Mouse (Mus musculus) testis, postnatal 14 days (tissue): ENCODE measurements around the gene Klhdc10.
"Not testable (repeated sequence)": the region's sequence is repeated elsewhere in the genome, so short reads cannot be mapped to it uniquely, and the experiment has no call there.

Experiments
- DNase-seq: peaks from one replicate; pipeline ENCODE4 v3.0.0; 2021; ENCODE audit warnings: low spot score

The Klhdc10 gene

DNA sequence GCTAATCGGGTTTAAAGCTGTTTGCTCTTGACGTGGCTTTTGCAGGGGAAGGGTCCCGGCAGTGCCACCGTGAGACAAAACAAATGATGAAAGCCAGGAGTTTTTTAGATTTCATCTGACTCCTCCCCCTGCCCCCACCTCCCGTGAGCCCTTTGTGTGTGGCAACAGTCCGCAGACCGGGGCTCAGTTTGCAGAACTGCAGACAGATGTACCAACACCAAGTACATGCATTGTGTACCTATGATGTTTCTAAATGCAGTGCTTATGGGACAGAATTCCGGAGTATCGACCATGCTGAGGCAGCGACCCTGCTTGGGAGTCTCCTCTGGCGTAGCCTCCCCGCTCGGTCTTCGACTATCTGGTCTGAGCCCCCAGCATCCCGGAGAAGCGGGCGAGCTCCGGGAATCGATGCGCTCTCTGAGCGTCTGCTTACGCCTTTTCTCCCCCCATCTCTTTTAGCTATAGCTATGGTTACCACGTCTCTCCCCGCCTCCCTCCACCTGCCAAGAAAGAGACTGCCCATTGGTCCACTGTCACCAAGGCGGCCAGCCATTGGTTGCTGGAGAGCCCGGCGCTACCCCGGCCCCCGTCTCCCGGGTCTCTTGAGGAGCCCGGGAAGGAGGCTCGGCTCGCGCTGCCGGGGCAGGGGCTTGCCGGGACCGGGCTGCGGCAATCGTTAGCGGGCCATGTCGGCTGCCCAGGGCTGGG lies at the start of gene Klhdc10:
Klhdc10 (plus strand) TSS at position 561 of the 708 bp plus-strand sequence.
- DNase-seq = peak; percentile 100

DNA sequence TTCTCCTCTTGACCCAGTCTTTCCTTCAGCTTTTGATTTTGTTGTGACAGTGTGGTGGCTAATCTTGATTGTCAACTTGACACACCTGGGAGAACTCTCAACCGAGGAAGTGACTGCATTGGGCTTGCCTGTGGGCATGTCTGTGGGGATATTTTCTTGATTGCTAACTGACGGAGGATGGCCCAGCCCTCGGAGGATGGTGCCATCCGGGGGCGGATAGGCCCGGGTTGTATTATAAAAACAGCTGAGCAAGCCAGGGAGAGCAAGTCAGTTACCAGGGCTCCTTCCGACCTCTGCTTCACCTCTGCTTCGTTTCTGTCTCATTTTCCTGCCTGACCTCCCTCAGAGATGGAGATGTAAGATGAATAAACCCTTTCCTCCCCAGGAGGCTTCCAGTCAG lies 48.9 kb upstream of the Klhdc10 start:
- no peak for DNase-seq

DNA sequence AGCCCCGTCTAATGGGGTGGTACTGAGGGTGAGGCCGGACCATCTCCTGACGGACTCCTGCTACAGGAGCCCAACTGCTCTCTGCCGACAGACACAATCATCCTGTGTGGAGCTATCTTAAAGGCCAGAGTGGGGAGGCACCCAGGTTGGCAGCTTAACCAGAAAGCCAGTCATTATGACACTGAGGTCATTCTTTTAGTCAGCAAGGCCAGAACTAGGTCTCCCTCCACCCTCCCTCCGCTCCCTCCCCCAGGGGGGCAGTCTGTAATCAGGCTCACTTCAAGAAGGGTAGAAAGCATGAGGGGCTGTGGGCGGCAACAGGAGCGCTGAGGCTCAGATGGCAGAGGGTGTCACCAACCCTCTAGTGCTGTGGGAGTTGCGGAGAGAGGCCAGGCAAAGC lies 48.0 kb upstream of the Klhdc10 start:
- DNase-seq = peak; percentile 73

DNA sequence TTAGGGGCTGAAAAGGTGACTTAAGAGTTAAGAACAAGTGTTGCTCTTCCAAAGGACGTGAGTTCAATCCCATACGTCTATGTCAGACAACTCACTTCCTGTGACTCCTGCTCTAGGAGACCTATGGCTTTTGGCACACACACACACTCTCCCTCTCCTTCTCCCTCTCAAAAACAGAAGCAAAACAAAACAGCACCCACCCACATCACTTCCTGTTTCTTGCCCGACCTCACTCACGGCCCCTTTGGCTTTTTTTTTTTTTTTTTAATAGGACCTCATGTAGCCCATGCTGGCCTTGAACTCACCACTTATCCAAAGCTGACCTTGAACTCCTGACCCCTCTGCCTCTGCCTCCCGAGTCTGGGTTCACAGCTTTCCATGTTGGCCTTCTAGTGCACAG lies 46.9 kb upstream of the Klhdc10 start:
- no peak for DNase-seq

DNA sequence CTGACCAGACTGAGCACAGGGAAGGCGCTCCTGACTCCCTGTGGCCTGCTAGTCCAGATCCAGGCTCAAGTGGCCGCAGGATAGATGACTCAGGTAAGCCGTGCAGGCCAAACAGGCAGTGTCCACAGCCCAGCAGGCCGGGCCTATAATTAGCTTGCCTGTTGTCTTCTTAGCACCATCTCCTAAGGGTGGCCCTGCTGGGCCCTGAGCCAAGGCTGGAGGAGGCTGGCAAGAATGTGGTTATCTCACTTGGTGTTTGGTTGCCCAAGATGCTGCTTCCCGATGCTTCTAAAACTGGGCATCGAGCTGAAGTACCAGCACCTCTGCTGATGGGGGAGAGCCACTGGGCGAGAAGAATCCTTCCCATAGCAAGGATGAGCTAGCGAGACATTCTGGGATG lies 46.0 kb upstream of the Klhdc10 start:
- peak; percentile 66 for DNase-seq

DNA sequence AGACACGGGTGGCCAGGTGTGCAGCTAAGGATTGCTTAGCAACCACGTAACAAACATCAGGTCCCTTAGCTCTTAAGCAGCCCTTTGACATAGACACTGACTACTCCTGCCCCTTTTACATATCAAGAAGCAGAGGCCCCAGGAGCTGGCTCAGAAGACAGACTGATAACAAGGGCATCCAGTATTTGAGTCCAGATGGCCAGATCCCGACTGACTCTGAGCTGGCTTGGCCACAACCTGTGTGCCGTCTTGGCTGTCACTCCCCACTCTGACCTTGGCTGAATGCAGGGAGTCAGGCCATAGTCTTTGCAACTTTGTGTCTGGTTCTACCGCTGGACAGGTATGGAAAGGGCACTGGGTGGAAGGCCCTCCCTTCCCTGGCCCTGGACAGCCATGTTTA lies 45.5 kb upstream of the Klhdc10 start:
- DNase-seq = peak; percentile 79

DNA sequence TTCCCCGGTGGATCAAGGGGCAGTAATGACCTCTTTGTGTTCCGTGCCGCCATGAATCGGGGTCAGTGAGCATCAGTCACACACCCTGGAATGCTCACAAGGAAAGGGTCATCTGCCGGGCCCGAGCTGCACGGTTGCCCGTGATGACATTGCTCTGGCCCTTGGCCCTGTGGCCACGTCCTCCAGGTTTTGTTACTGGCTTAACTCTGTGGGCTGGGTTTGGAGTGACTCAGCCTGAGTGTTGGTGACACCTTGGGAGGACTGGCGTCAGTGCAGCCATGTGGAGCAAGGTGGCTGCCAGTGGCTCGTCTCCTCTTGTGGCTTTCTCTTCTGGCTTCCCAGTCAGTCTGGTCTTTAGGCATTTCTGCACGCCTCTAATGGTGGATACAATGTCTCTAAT lies 45.0 kb upstream of the Klhdc10 start:
- DNase-seq = peak; percentile 40

DNA sequence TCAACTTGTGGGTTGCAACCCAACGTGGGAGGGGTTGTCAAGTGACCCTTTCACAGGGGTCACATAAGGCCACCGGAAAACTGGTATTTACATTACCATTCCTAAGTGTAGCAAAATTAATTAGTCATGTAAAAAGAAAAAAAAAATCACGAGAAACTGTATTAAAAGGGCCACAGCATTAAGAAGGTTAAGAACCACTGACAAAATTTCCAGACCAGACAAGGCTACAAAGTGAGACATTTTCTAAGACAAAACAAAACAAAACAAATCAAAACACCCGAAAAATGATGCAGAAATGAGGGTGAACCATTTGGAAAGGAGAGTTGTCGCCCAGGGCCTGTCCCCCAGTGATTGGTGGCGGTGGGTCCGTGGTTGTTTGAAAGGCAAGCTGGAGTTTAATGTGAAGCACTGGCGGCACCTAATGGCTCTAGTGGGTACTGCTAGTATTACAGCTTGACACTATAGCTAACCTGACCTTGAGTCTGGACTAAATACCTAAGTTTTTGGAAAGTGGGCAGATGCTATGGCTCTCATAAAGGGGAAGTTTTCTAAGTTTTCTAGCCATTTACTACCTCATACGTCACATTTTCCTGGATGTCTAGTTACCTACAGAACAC lies 44.0 kb upstream of the Klhdc10 start:
- DNase-seq = peak; percentile 50

DNA sequence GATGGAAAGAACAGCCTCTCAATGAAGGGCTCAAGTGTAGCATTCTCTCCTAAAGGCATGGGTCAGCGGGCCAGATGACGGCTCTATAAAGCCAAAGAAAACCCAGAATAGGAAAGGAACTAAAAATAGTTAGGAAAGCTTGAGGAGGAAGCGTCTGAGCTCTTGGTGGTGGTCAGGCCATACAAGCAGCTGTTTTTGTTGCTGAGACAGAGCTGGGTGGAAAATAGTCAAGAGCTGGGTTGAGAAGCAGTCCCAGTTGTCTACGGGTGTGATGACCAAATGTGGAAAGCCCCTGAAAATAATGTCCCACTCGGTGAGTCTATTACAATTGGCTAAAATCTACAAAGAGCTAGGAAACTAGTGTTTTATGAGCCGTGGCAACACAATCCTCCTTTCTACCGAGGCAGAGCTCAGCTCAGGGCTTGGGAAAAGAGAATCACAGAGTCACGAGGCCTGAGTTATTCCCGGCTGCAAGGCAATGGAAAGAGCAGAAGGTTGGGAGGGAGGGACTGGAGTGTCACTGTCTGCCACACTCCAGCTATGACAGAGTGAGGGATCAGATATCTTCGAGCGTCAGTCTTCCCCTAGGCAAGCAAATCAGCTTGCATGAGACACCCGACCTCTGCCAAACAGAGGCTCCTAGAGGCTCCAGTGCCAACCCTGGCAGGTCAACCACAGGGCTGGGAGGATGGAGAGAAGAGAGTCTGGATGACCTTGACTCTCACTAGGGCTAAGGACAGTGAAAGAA lies 41.7 kb upstream of the Klhdc10 start:
- DNase-seq = no peak

DNA sequence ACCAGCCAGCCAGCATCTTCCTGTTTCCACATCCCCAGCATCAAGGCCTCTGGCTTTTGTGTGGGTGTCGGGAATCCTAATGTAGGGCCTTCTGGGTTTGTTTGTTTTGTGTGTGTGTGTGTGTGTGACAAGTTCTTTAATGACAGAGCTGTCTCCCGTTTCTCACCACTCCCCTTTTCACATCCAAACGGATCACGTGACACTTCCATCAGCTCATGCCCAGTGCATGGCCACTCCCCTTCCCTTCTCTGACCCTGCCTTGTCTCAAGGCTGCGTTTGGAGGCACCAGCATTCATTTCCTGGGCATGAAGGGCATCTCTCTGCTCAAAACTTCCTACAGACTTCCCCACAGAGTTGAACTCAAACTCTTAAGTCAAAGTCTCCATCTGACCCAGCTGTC lies 37.9 kb upstream of the Klhdc10 start:
- no peak for DNase-seq

DNA sequence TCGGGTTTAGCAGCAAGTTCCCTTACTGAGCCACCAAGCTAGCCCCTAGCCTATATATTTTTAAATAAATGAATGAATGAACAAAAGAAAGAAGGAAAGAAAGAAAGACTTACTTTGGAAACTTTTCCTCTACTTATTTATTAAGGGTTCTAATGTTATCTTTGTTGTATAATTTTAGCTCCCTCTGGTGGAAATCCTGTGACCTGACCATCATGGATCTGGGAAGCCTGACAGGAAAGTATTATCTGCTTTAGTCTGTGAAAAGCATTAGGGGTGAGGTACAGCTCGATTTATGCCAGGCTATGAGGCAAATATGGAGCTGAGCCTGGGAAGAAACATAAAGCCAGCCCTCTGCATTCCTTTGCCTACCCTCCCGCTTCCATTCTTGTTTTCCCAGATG lies 32.4 kb upstream of the Klhdc10 start:
- DNase-seq = no peak

DNA sequence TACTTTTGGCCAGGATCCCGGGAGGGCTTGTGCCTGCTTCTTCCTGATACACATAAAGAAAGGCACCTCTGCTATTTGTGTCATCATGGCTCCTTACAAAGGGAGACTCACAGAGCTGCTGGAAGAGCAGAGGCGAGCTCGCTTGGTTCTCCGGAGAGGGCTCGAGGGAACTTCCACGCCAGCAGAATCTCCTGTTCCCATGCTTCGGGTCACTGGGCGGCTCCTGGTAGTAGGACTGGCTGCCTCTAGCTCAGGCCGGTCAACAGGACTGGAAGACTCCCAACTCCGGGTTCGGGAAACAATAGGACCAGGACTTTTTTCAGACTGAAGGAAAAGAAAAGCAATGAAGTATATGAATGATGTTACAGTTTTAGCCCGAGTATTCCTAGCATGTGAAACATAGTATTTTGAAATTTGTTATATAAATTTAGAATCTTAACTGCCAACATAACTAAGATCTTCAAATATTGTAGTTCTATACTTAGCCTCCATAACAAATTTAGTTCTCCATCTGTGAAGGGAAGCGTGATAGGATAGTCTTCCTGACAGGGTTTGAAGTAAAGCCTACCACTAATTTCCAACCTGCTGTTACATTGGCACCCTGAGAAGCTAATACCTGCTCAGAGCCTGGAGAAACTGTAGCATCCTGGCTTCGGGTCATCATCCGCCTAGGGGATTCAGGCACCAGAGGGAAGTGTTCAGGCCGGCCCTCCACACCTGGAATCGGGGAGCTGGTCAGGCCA lies 28.9 kb upstream of the Klhdc10 start:
- no peak for DNase-seq

DNA sequence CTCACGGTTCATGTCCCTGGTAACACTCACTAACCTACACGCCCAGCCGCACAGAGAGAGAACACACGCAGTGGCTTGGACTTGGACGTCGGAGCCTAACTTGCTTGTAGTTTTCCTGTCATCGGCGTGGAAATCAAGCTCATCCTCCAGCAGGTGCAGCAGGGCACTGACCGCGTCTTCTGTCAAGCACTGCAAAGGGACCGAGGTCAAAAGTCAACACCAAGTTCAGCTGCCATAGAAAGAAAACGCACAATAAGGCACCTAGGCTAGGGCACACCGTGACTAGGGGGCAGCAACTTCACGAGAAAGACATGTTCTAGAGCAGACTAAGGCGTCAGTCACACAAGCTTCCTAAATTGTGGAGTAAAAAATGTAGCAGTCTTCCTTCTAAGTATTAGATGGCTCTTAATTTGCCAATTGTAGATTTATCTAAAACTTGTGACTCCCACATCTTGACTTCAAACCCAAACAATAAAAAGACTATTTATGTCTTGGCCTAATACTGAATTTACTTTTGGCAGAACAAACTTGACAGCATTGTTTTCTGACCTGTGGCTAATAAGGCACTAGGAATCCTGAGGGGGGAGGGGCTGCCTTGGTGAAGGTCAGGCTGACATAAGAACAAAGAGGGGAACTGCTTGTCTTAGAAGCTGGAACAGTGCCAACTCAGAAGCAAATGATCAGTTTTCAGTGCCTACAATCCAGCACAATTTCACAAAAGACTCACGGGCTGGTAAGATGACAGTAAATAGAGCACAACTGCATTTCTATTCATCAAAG lies 26.7 kb upstream of the Klhdc10 start:
- DNase-seq = peak; percentile 80

DNA sequence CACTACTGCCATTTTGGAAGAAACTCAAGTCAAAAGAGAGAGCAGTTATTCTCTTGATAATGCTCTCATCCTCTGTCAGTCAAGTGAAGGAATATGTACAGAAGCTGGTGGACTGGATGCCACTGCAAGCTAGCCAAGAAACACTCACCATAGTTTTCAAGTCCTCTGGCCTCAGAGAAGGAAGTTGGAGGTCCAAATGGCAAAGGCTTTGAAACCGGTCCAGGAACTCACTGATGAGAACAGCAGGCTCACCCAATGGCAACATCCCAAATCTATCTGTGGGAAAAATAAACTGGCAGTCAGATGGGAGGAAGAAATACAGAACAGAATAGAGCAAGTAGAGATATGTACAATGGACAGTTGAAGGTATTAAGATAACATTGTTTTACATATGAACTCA lies 25.9 kb upstream of the Klhdc10 start:
- DNase-seq = peak; percentile 68

DNA sequence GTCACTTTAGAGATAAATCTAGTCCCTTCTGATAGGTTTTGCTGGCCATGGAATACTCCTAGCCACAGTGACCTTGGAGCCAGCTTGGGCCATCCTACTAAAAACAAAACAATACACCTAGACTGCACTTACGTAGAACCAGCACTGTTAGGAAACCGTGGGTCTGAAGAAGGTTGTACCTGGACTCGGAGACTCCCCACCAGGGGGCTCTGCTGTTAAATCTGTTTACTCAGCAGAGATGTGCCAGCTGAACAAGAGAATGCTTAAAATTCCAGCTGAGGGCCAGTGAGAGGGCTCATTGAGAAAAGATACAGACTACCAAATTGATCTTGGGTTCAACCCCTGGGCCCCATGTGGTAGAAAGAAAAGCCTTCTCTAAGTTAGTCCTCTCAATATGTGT lies 20.6 kb upstream of the Klhdc10 start:
- DNase-seq = no peak

DNA sequence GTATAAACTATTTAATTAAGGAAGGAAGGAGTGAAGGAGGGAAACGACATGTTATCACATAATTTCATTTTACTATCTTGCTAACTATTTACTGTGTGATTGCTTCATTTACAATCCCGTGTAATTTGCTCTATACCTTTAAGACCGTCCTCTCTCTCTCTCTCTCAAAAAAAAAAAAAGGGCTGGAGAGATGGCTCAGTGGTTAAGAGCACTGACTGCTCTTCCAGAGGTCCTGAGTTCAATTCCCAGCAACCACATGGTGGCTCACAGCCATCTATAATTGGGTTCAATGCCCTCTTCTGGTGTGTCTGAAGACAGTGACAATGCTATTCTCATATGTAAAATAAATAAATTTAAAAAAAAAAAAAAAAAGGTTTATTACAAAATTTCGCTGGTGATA lies 11.4 kb upstream of the Klhdc10 start:
- DNase-seq = not testable (repeated sequence)

DNA sequence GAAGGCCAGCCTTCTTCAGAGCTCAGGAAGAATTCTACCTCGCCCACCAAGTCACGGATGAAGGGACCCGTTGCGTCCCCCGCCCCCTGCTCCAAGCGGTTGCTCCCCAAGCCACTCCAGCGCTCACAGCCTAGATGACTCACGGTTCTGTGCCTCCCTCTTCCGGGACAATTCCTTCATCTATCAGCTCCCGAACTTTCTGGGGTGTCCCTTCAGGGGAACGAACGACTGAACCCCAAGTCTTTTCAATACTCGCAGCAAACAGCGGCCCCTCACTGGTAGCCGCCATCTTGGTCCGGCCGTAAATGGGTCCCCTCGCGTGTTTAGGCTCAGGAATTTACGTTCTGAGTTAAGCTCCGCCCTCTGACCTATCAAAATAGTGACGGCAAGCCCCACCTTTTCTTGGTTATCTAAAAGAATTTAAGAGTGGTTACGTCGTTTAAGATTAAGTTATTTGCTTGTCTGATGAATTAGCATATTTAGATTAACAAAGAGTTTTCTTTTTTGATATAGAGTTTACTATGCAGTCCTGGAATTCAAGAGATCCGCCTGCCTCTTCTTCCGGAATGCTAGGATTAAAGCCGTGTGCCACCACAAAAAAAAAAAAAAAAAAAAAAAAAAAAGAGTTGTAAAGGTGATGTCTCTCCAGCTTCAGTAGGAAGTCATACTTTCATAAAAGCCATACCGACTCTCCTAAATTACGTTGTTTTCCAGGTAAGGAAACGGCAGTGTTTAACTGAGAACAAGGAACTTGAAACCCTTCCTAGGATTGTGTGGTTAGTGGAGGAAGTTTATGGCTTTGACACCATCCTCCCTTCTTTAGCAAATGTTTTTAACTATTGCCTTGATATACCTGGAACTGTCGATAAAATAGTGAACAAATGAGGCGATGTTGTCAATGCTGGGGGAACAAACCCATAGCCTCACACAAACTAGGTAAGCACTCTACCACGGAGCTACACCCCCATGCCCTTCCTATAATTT lies 10.7 kb upstream of the Klhdc10 start, which contains the start of gene Zc3hc1:
Zc3hc1 (minus strand) TSS at position 315 of the 984 bp plus-strand sequence.
- peak; percentile 86 for DNase-seq

DNA sequence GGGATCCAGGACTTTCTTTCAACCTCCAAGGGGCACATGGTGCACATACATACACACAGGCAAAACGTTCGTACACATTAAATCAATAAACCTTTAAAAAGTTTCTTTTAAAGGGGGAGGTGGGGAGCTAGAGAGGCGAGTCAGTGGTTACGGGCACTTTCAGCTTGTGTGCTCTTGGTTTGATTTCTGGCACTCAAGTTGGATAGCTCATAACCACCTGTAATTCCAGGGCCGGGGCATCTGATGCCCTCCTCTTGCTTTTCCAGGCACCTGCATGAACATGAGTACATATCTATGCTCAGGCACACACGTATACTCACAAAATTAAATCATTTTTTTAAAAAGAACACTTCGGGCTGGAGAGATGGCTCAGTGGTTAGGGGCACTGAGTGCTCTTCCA lies 9.7 kb upstream of the Klhdc10 start:
- no peak for DNase-seq

DNA sequence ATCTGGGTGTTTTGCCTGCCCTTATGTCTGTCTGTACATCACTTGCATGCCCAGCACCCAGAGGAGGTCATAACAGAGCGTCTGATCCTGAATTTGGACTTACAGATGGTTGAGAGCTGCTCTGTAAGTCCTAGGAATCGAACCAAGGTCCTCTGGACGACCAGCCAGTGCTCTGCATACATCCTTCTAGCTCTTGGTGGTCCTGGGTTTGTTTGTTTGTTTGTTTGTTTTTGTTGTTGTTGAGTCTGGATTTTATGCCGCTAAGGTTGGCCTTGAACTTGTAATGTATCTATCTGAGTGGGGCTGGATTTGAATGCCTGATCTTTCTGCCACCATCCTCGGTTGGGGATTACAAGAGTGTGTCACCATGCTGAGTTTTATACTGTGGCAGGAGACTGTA lies 1.5 kb upstream of the Klhdc10 start:
- DNase-seq = no peak

DNA sequence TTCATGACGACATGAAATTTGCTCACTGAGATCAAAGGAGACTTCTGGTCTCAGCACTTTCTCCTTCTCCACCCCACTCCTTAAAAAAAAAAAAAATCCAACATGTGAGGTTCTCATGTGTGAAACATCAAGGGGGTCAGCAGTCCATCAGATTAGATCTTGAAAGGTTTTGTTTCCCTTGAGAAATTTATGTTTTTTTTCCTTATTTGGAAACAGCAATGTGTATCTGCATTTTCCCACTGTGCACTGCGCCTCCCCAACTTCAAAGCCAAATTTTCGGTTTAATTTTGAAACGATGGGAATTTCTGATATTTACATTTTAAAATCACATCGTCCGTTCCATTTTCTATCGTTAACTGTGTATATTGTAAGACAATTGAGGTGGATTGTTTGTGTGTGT lies 952 bp upstream of the Klhdc10 start:
- DNase-seq = no peak
